Mouse (Mus musculus) liver, adult 2 months (tissue): ENCODE data around the gene Cdkn2aipnl. TPM values are rescaled to one million over a fixed set of nuclear protein-coding genes. Genes with fewer than 3 reads are reported as not detected.

ENCODE experiments used
- DNase-seq: peaks from one replicate; pipeline ENCODE4 v3.0.0-alpha.2; 2011; ENCODE audit warnings: low read depth, low spot score; ENCODE audit errors: extremely low read depth
- H3K27ac ChIP-seq: fragments of 200-500 bp; replicated peaks from 2 replicates; pipeline ENCODE4 v1.5.1; 2012; ENCODE audit warnings: low read depth, mild to moderate bottlenecking, control low read depth, inconsistent platforms, low read length; ENCODE audit not compliant: insufficient read depth
- H3K27me3 ChIP-seq: fragments of 200-500 bp; 2 replicates; pipeline ENCODE4 v1.6.1; 2012; ENCODE audit warnings: mild to moderate bottlenecking, moderate library complexity, low read length, inconsistent platforms; ENCODE audit not compliant: control insufficient read depth, insufficient read depth
- H3K36me3 ChIP-seq: fragments of 200-500 bp; 2 replicates; pipeline ENCODE4 v1.6.1; 2012; ENCODE audit warnings: low read length, inconsistent platforms; ENCODE audit not compliant: control insufficient read depth, insufficient read depth
- H3K4me1 ChIP-seq: fragments of 200-500 bp; 2 replicates; pipeline ENCODE4 v1.6.1; 2011; ENCODE audit warnings: low read length; ENCODE audit not compliant: control insufficient read depth, insufficient read depth
- H3K4me3 ChIP-seq: fragments of 200-500 bp; 2 replicates; pipeline ENCODE4 v1.5.1; 2011; ENCODE audit warnings: low read depth, mild to moderate bottlenecking, control low read depth, low read length, moderate library complexity; ENCODE audit not compliant: insufficient read depth
- H3K79me2 ChIP-seq: fragments of 200-500 bp; 2 replicates; pipeline ENCODE4 v1.6.1; 2012; ENCODE audit warnings: inconsistent platforms, mild to moderate bottlenecking, low read length, moderate library complexity; ENCODE audit not compliant: control insufficient read depth, insufficient read depth
- H3K9ac ChIP-seq: fragments of 200-500 bp; 2 replicates; pipeline ENCODE4 v1.6.1; 2012; ENCODE audit warnings: low read depth, mild to moderate bottlenecking, control low read depth, inconsistent platforms, low read length
- CTCF ChIP-seq: fragments of 200-500 bp; IDR thresholded peaks from 2 replicates; pipeline ENCODE4 v1.5.1; 2011; ENCODE audit warnings: low read depth, low read length, control low read depth
- POLR2A ChIP-seq: fragments of 200-500 bp; IDR thresholded peaks from 2 replicates; pipeline ENCODE4 v1.6.1; 2011; ENCODE audit warnings: low read length, control low read depth; ENCODE audit not compliant: insufficient read depth; ENCODE audit errors: extremely low read depth
- WGBS: fragments of 180-500 bp; shearing (Covaris S2); methylation state at CpG from one replicate; pipeline ENCODE4 v1.1.7; 2018; 5-methylcytosine and 5-hydroxymethylcytosine counted together
- polyA plus RNA-seq: library from polyadenylated mRNA; depleted of rRNA; stranded (reverse); fragments of >200 nt; gene quantifications from 2 replicates; pipeline ENCODE4 v1.2.3, GENCODE M21; 2012
- total RNA-seq: library from RNA; depleted of rRNA; stranded (reverse); fragments of >200 nt; gene quantifications from 2 replicates; pipeline ENCODE4 v1.2.3, GENCODE M21; 2014

Cdkn2aipnl gene
- total and polyA plus RNA-seq, 2 experiments = 9.4 to 11.5 TPM

- H3K79me2 ChIP-seq = no peaks in the 10 kb centered on the region; the same call in 1 of the 2 replicates
- peaks cover 3% of the 10 kb centered on the region for H3K4me1 ChIP-seq
- TF ChIP-seq POLR2A = no peak
- TF ChIP-seq CTCF = no peak
- WGBS = 94% methylated on average over 2 of the region's 2 CpGs
- H3K9ac ChIP-seq = no peak overlapping the region
- no peak overlapping the region for H3K27ac ChIP-seq
- no peak overlapping the region for H3K4me3 ChIP-seq
- peaks cover 21% of the 10 kb centered on the region for H3K36me3 ChIP-seq
- H3K27me3 ChIP-seq = no peaks in the 10 kb centered on the region
- no peak for DNase-seq
Measured at GRCm38 (mm10) chr11:51969511-51969910, 2.0 kb downstream of the Cdkn2aipnl start.

DNA sequence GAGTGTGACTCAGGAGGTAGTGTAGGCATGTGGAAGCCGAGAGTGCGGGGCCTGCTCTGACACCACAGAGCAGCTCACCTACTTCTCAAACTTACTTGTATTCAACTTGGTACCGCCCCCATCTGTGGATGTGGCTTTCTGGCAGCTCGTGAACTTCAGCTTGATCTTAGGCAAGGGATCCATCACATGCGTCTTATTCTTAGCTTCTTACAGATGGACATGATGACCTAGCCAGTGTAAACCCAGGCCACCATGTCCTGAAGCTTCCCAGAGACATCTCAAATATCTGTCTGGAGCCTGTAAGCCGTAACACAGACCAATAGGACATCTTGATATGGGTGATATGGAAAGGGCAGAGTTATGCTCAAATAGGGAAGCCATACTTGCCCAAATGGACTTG is 4.2 kb downstream of the Cdkn2aipnl start:
- no peak overlapping the region for H3K4me3 ChIP-seq
- no peak overlapping the region for H3K9ac ChIP-seq
- peaks cover 33% of the 10 kb centered on the region for H3K36me3 ChIP-seq
- peaks cover 3% of the 10 kb centered on the region for H3K4me1 ChIP-seq
- H3K27me3 ChIP-seq = no peaks in the 10 kb centered on the region
- H3K79me2 ChIP-seq = no peaks in the 10 kb centered on the region; the same call in 1 of the 2 replicates
- no peak for DNase-seq
- 95% methylated on average over 6 of the region's 6 CpGs for WGBS
- no peak overlapping the region for H3K27ac ChIP-seq
- TF ChIP-seq CTCF = no peak
- TF ChIP-seq POLR2A = no peak

- Histone ChIP-seq H3K79me2 (peaks cover 26% of the 10 kb centered on the region; the same call in 1 of the 2 replicates), H3K4me3 (peak overlapping the region; percentile 79), H3K27ac (peak overlapping the region; percentile 98), H3K4me1 (peaks cover 18% of the 10 kb centered on the region), H3K9ac (peak overlapping the region; percentile 94), H3K27me3 (no peaks in the 10 kb centered on the region), H3K36me3 (peaks cover 29% of the 10 kb centered on the region)
- peak; percentile 78 for DNase-seq
- TF ChIP-seq CTCF (no peak), POLR2A (peak; percentile 41; the same call in 1 of the 2 replicates)
- under 1% methylated on average over 29 of the region's 29 CpGs for WGBS
Measured at GRCm38 (mm10) chr11:51999611-52000289, 32.3 kb downstream of the Cdkn2aipnl start.

DNA sequence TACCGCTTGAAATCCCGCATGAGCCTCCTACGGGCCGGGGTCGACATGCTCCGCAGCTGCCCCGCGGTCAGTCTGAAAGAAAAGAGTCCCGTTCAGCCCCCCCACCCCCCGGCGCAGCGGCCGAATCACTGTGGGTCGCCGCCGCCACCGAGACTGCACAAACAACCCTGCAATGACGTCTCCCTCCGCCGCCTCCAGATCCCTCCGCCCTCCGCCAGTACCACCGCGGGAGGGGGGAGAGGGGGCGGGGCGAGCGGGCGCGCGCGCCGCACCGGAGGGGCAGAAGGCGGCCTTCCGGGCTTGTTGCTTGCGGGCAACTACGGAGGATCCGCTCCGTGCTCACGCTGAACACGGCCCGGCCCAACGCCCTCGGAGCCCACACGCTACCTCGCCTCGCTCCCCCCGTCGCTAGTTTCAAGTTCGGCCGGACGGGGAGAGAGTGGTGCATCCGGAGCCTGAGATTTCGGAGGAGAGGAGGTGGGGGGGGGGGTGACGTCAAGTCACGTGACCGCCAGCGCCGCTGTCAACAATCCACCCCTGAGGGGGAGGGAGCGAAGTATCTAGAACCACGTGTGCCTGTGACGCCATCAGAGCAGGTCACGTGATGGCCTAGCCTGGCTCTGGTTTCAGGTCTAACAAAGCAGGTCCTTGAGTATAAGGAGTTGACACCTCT is 33.0 kb downstream of the Cdkn2aipnl start, which contains the start of gene Ube2b:
Gene Ube2b (minus strand): TSS at position 473 of the 673 bp plus-strand sequence.
- Histone ChIP-seq H3K9ac (peak within 1 kb of the TSS; percentile 94), H3K27ac (peak within 1 kb of the TSS; percentile 98), H3K79me2 (peaks cover 26% of the 10 kb centered on the region; the same call in 1 of the 2 replicates), H3K4me3 (peak within 1 kb of the TSS; percentile 79), H3K36me3 (peaks cover 23% of the 10 kb centered on the region), H3K4me1 (peaks cover 18% of the 10 kb centered on the region), H3K27me3 (no peaks in the 10 kb centered on the region)
- WGBS = under 1% methylated on average over 54 of the region's 63 CpGs
- TF ChIP-seq POLR2A = peak; percentile 74; the same call in 1 of the 2 replicates
- TF ChIP-seq CTCF = no peak
- peak; percentile 95 for DNase-seq

- H3K9ac ChIP-seq = no peak overlapping the region
- peaks cover 23% of the 10 kb centered on the region; the same call in 1 of the 2 replicates for H3K79me2 ChIP-seq
- peaks cover 21% of the 10 kb centered on the region for H3K4me1 ChIP-seq
- no peaks in the 10 kb centered on the region for H3K27me3 ChIP-seq
- DNase-seq = no peak
- H3K27ac ChIP-seq = no peak overlapping the region
- 80% methylated on average over 10 of the region's 10 CpGs for WGBS
- H3K36me3 ChIP-seq = peaks cover 14% of the 10 kb centered on the region
- no peak for TF ChIP-seq CTCF
- H3K4me3 ChIP-seq = no peak overlapping the region
Measured at GRCm38 (mm10) chr11:52001341-52001740, 33.9 kb downstream of the Cdkn2aipnl start.
